Mouse (Mus musculus) stomach, postnatal 0 days (tissue): ENCODE results near the gene Il1rap. TPM values are rescaled to one million over a fixed set of nuclear protein-coding genes. Genes with fewer than 3 reads are reported as not detected.

Source experiments
- ATAC-seq: fragments of 200-750 bp; cut with Nextera tagmentation; 2 replicates; pipeline ENCODE4 v1.8.0; 2017; ENCODE audit not compliant: low FRiP score, low TSS enrichment
- DNase-seq: peaks from one replicate; pipeline ENCODE4 v3.0.0-alpha.2; 2016; ENCODE audit warnings: low spot score
- H3K27ac ChIP-seq: fragments of 300-500 bp; sonication (generic); replicated peaks from 2 replicates; pipeline ENCODE4 v1.5.1; 2014; ENCODE audit warnings: mild to moderate bottlenecking, control low read depth
- H3K27me3 ChIP-seq: fragments of 300-500 bp; sonication (generic); 2 replicates; pipeline ENCODE4 v1.6.1; 2014; ENCODE audit warnings: low read length; ENCODE audit not compliant: control insufficient read depth, insufficient read depth
- H3K36me3 ChIP-seq: fragments of 300-500 bp; sonication (generic); 2 replicates; pipeline ENCODE4 v1.6.1; 2014; ENCODE audit warnings: low read length, mixed read lengths; ENCODE audit not compliant: control insufficient read depth, insufficient read depth
- H3K4me1 ChIP-seq: fragments of 300-500 bp; sonication (generic); replicated peaks from 2 replicates; pipeline ENCODE4 v1.6.1; 2014; ENCODE audit warnings: antibody characterized with exemption; ENCODE audit not compliant: control insufficient read depth, insufficient read depth
- H3K4me2 ChIP-seq: fragments of 300-500 bp; sonication (generic); replicated peaks from 2 replicates; pipeline ENCODE4 v1.6.1; 2014; ENCODE audit warnings: low read depth, mild to moderate bottlenecking, control low read depth, moderate library complexity
- H3K4me3 ChIP-seq: fragments of 300-500 bp; sonication (generic); 2 replicates; pipeline ENCODE4 v1.5.1; 2014; ENCODE audit warnings: low read depth, low read length, control low read depth
- H3K9ac ChIP-seq: fragments of 300-500 bp; sonication (generic); 2 replicates; pipeline ENCODE4 v1.6.1; 2014; ENCODE audit warnings: mild to moderate bottlenecking, low read length, control low read depth, mixed read lengths
- H3K9me3 ChIP-seq: fragments of 300-500 bp; sonication (generic); 2 replicates; pipeline ENCODE4 v1.6.1; 2016; ENCODE audit warnings: low read length; ENCODE audit not compliant: control insufficient read depth
- CTCF ChIP-seq: IDR thresholded peaks from 2 replicates; pipeline ENCODE4 v1.5.1; 2016; ENCODE audit warnings: antibody characterized with exemption, low read depth, mild to moderate bottlenecking, moderate library complexity
- EP300 ChIP-seq: optimal IDR thresholded peaks from 2 replicates; pipeline ENCODE3; 2016; ENCODE audit warnings: antibody characterized with exemption
- WGBS: fragments of 180-500 bp; shearing (Covaris S2); extraction: QIAGEN DNeasy Blood & Tissue Kit; methylation state at CpG from one replicate; pipeline ENCODE4 v1.1.7; 2014; 5-methylcytosine and 5-hydroxymethylcytosine counted together
- polyA plus RNA-seq: library from polyadenylated mRNA; unstranded; fragments of >200 nt; fragmentation: Nextera tagmentation; extraction: Ambion mirVana; gene quantifications from 2 replicates; pipeline ENCODE4 v1.2.1, GENCODE M21; 2015

Gene Il1rap
- polyA plus RNA-seq, 1 experiment from 2014 or later = 4.4 TPM

DNA sequence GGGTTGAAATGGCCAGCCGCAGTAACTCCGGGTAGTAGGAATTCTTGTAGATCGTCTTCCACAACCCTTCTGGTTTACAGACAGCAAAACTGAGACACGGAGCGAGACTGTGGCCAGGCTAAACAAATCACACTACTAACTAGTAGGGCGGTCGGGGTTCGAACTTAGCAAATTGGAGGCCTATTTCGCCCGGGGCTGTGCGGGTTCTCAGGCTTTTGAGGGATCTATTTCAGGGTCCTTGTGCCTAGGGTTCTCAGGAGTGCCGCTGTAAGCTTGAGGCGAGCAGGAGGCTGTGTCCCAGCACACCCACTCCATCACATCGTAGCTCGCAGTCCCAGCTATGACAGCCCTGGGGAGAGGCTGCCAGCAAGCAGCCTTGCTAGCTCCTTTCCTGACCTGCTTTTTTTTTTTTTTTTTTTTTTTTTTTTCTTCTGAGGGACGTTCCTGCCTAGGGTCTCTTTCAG lies 441 bp downstream of the Il1rap start:
- WGBS = 0% methylated on average over 16 of the region's 16 CpGs
- Histone ChIP-seq H3K27ac (peak overlapping the region; percentile 61), H3K4me1 (no peaks in the 10 kb centered on the region), H3K4me2 (peak overlapping the region; percentile 78), H3K9ac (peak overlapping the region; percentile 77), H3K36me3 (no peaks in the 10 kb centered on the region), H3K9me3 (no peaks in the 10 kb centered on the region), H3K4me3 (peak overlapping the region; percentile 74), H3K27me3 (no peaks in the 10 kb centered on the region)
- no peak for DNase-seq
- ATAC-seq = peak; percentile 62
- no peak for TF ChIP-seq EP300
- no peak for TF ChIP-seq CTCF

DNA sequence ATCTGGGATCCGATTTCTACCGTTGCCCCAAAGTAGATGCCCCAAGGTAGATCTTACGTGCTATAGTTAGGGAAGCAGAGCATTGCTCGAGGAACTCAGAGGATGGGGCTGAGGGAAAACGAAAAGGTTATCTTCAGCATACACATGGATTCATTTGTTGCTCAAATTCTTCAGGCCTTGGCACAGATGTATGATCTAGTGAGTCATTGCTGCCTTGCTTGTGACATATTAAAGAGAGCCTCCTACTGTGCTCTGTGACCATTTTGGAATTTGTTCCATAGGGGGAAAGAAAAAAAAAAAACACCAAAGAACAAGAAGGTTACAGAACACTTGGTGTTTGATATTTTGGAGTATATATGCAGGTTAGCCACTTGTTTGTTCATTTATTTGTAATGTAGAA lies 4.3 kb downstream of the Il1rap start:
- TF ChIP-seq CTCF = no peak
- no peak for TF ChIP-seq EP300
- no peak overlapping the region for H3K4me2 ChIP-seq
- 84% methylated on average over 5 of the region's 5 CpGs for WGBS

DNA sequence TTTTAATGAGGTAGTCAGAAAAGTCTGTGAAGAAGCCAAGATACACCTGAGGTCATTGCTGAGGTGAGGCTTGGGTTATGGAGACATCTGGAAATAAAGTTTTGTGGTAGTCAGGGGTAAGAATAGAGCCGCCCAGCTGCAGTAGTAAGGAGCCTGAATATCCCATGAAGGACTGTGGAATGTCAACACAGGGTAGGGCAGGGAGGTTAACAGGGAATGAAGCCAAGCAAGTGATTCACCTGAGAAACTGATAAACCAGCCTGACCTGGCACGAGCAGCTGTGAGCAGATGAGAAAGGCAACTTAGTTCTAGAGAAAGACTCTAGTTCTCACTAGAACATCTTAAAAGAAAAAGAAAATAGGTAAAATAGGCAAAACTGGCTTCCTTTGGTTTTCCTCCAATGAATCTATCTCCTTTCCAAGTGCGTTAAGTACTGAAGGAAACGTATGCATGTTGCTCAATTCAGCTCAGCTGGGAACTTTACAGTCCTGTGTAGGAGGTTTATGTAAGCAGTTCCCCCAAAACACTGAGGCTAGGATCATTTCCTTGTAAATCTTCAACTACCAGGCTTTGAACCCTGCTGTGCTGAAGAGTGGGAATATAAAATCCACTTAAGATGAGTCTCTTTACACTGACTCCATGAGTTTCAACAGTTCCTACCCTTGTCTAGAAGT lies 9.5 kb downstream of the Il1rap start:
- Histone ChIP-seq H3K9ac (no peak overlapping the region), H3K27me3 (no peaks in the 10 kb centered on the region), H3K36me3 (no peaks in the 10 kb centered on the region), H3K4me3 (no peak overlapping the region), H3K4me2 (no peak overlapping the region), H3K27ac (peak overlapping the region; percentile 30; the same call in 1 of the 2 replicates), H3K9me3 (no peaks in the 10 kb centered on the region), H3K4me1 (no peaks in the 10 kb centered on the region; the same call in 1 of the 2 replicates)
- 43% methylated on average over 4 of the region's 4 CpGs for WGBS
- peak; percentile 41 for DNase-seq
- peak; percentile 80 for ATAC-seq
- no peak for TF ChIP-seq CTCF
- TF ChIP-seq EP300 = no peak

More for the DNA sequence above, 4.3 kb downstream of the Il1rap start:
- no peak overlapping the region for H3K27ac ChIP-seq
- H3K4me1 ChIP-seq = no peaks in the 10 kb centered on the region
- H3K9me3 ChIP-seq = no peaks in the 10 kb centered on the region
- no peak overlapping the region for H3K4me3 ChIP-seq
- DNase-seq = no peak
- H3K36me3 ChIP-seq = no peaks in the 10 kb centered on the region
- H3K27me3 ChIP-seq = no peaks in the 10 kb centered on the region
- ATAC-seq = no peak
- no peak overlapping the region for H3K9ac ChIP-seq

DNA sequence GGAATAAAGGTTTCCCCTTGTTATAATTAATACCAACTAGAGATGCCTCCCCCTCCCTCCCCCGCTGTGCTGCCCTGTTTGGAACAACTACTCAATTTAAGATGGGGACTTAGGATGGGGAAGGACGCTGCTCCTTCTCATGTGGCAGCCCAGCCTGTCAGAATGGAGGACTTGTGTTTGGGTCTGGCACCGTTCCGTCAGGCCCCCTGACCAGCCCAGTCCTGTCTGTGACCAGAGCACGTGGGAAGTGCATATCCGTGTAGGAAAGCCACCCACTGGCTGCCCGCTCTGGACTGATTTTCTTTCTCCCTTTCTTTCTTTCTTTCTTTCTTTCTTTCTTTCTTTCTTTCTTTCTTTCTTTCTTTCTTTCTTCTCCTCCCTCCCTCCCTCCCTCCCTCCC lies 14.9 kb downstream of the Il1rap start:
- Histone ChIP-seq H3K9ac (no peak overlapping the region), H3K4me1 (no peaks in the 10 kb centered on the region), H3K36me3 (no peaks in the 10 kb centered on the region), H3K4me2 (no peak overlapping the region), H3K4me3 (no peak overlapping the region), H3K27me3 (no peaks in the 10 kb centered on the region), H3K27ac (no peak overlapping the region), H3K9me3 (no peaks in the 10 kb centered on the region)
- ATAC-seq (no peak), DNase-seq (no peak)
- 54% methylated on average over 7 of the region's 7 CpGs for whole genome bisulfite sequencing
- TF ChIP-seq EP300 = no peak
- no peak for TF ChIP-seq CTCF

DNA sequence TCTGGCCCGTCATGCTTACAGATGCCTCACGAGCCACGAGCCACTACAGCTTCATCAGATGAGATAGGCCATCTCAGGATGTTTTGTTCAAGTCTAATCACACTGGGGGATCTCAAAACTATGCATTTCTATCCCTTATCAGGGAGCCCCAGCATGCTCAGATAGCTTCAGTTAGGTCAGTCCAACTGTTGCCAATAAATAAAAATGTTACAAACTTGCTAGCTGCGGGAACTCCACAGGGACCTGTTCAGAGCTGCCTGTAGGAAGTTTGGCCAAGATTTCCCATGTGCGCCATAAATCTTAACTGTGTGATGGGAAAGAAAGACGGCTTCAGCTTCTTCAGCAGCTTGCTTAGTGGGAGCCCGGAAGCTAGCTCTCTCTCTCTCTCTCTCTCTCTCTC lies 15.8 kb downstream of the Il1rap start:
- H3K4me3 ChIP-seq = no peak overlapping the region
- H3K9me3 ChIP-seq = no peaks in the 10 kb centered on the region
- WGBS = 38% methylated on average over 7 of the region's 7 CpGs
- no peaks in the 10 kb centered on the region for H3K27me3 ChIP-seq
- no peak overlapping the region for H3K9ac ChIP-seq
- H3K4me1 ChIP-seq = no peaks in the 10 kb centered on the region
- TF ChIP-seq CTCF = no peak
- TF ChIP-seq EP300 = no peak
- no peak overlapping the region for H3K4me2 ChIP-seq
- ATAC-seq (no peak), DNase-seq (no peak)
- H3K27ac ChIP-seq = no peak overlapping the region
- no peaks in the 10 kb centered on the region for H3K36me3 ChIP-seq

DNA sequence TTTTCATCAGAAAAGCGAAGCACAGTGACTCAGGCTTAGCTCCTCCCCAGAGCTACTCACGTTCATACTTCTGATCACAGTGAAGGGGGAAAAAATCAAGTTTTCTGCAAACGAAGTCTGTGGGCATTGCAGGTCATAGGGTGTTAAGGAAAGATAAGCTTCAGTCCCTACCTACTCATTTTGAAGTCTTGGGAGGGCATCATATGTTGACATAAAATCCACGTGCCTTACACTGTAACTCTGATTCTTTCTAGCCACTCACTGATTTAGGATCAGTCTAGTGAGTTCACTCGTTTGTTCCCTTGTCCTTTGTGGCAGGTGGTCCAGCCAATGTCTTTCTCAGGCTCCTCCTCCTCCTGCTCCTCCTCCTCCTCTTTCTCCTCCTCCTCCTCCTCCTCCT lies 17.1 kb downstream of the Il1rap start:
- no peak for TF ChIP-seq EP300
- no peak for TF ChIP-seq CTCF
- ATAC-seq (no peak), DNase-seq (no peak)
- Histone ChIP-seq H3K9ac (no peak overlapping the region), H3K27ac (no peak overlapping the region), H3K27me3 (no peaks in the 10 kb centered on the region), H3K9me3 (no peaks in the 10 kb centered on the region), H3K4me2 (no peak overlapping the region), H3K4me3 (no peak overlapping the region), H3K4me1 (no peaks in the 10 kb centered on the region), H3K36me3 (no peaks in the 10 kb centered on the region)
- 66% methylated on average over 5 of the region's 5 CpGs for WGBS
